Mouse (Mus musculus) neural tube, embryonic 13.5 days (tissue): Measurements from ENCODE around the gene Cst12. TPM values are rescaled to one million over a fixed set of nuclear protein-coding genes. Genes with fewer than 3 reads are reported as not detected.
A peak's percentile ranks its signal among the peaks of the same experiment; 100 is the strongest.
"Not testable (repeated sequence)": the region's sequence is repeated elsewhere in the genome, so short reads cannot be mapped to it uniquely, and the experiment has no call there.

Experiments used
- ATAC-seq: fragments of 200-750 bp; cut with Nextera tagmentation; 2 replicates; pipeline ENCODE4 v1.8.0; 2017; ENCODE audit warnings: low read depth, mild to moderate bottlenecking, moderate TSS enrichment, moderate library complexity
- H3K27ac ChIP-seq: fragments of 300-500 bp; sonication (generic); replicated peaks from 2 replicates; pipeline ENCODE4 v1.5.1; 2015; ENCODE audit warnings: moderate library complexity, mild to moderate bottlenecking, inconsistent platforms
- H3K27me3 ChIP-seq: fragments of 300-500 bp; sonication (generic); 2 replicates; pipeline ENCODE4 v1.6.1; 2015; ENCODE audit warnings: mild to moderate bottlenecking, inconsistent platforms
- H3K36me3 ChIP-seq: fragments of 300-500 bp; sonication (generic); 2 replicates; pipeline ENCODE4 v1.6.1; 2015; ENCODE audit warnings: mild to moderate bottlenecking, inconsistent platforms
- H3K4me1 ChIP-seq: fragments of 300-500 bp; sonication (generic); replicated peaks from 2 replicates; pipeline ENCODE4 v1.6.1; 2015; ENCODE audit warnings: inconsistent platforms
- H3K4me2 ChIP-seq: fragments of 300-500 bp; sonication (generic); 2 replicates; pipeline ENCODE4 v1.6.1; 2015; ENCODE audit warnings: inconsistent platforms, mild to moderate bottlenecking, moderate library complexity
- H3K4me3 ChIP-seq: fragments of 300-500 bp; sonication (generic); 2 replicates; pipeline ENCODE4 v1.5.1; 2015; ENCODE audit warnings: mild to moderate bottlenecking, inconsistent platforms
- H3K9ac ChIP-seq: fragments of 300-500 bp; sonication (generic); 2 replicates; pipeline ENCODE4 v1.6.1; 2015; ENCODE audit warnings: moderate library complexity, mild to moderate bottlenecking, inconsistent platforms
- H3K9me3 ChIP-seq: fragments of 300-500 bp; sonication (generic); 2 replicates; pipeline ENCODE4 v1.6.1; 2016; ENCODE audit warnings: inconsistent platforms
- WGBS: fragments of 180-500 bp; shearing (Covaris S2); methylation state at CpG from one replicate; pipeline ENCODE4 v1.1.7; 2015; 5-methylcytosine and 5-hydroxymethylcytosine counted together
- polyA plus RNA-seq: library from polyadenylated mRNA; unstranded; fragments of >200 nt; fragmentation: Nextera tagmentation; extraction: Ambion mirVana; gene quantifications from 2 replicates; pipeline ENCODE4 v1.2.1, GENCODE M21; 2015

The Cst12 gene
- not detected in 2 replicates for polyA plus RNA-seq

DNA sequence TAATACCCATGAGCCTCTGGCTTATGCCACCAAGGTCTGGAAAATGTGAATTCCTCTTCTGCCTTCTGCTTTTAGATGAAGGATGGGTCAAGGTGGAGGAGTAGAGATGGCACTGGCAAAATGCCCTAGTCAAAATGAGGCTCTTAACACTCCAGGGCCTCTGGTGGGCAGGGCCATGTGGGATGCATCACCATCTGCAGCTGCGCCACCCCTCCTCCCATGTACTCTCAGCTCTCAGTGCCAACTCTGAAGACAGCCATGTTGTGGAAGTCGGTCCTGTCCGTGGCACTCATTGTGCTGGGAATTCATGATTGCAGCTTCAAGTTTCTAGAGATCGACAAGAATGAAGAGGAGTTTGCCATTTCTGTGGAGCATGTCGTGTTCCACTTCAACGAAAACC lies at the start of gene Cst12:
TSS of gene Cst12 (plus strand) at position 220 of the 400 bp plus-strand sequence.
- Histone ChIP-seq H3K27ac (no peak within 1 kb of the TSS), H3K9me3 (no peaks in the 10 kb centered on the region; the same call in 1 of the 2 replicates), H3K4me1 (no peaks in the 10 kb centered on the region), H3K9ac (no peak within 1 kb of the TSS), H3K36me3 (no peaks in the 10 kb centered on the region), H3K27me3 (no peaks in the 10 kb centered on the region), H3K4me3 (no peak within 1 kb of the TSS), H3K4me2 (no peak within 1 kb of the TSS)
- WGBS = 93% methylated on average over 6 of the region's 6 CpGs
- ATAC-seq = no peak

DNA sequence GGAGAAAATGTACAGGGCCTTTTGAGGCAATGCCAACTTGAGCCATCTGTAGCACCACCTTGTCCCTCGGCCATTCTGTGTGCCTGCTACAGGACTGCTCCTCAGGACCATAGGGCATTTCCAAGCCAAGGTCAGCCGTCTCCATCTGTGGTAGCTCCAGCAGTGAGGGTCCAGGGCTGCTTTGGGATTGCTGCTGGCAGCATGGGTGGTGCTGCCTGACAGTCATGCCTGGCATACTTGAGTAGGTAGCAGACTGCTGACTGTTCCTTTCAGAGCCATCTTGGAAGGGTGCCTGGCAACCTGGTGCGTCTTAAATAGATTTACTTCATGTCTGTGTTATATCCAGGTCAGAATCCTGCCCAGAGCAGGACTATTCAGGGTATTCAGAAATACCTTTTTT lies 46.2 kb upstream of the Cst12 start:
- H3K27me3 ChIP-seq = no peaks in the 10 kb centered on the region
- H3K9me3 ChIP-seq = no peaks in the 10 kb centered on the region
- no peaks in the 10 kb centered on the region for H3K36me3 ChIP-seq
- H3K9ac ChIP-seq = no peak overlapping the region
- H3K4me2 ChIP-seq = no peak overlapping the region
- H3K4me3 ChIP-seq = no peak overlapping the region
- H3K27ac ChIP-seq = no peak overlapping the region
- 83% methylated on average over 3 of the region's 3 CpGs for WGBS
- no peak for ATAC-seq
- no peaks in the 10 kb centered on the region for H3K4me1 ChIP-seq

DNA sequence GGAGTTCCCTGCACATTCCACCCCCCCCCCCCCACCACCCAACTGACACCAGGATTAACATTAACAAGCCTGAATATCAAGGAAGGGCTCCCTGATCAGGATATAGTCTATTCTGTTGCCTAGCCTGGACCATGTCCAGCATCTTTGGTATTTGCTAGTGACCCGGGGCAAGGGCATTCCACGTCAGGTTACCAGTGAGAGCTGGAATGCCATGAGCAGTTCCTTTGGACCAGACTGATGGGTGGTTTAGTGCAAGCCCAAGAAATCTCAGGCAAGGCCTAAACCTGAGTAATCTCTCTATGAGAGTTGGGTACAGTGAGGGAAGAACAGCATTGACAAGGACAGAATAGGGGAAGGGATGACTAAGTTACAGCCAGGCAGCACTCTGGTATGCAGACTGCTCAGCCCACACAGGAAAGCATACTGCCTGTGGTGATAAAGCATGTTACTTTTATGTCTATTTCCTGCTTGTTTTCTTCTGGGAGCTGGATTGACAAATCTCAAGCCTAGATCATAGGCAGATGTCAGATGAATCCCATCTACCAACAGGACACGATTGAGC lies 45.2 kb upstream of the Cst12 start:
- Histone ChIP-seq H3K9ac (no peak overlapping the region), H3K4me1 (no peaks in the 10 kb centered on the region), H3K4me2 (no peak overlapping the region), H3K27me3 (no peaks in the 10 kb centered on the region), H3K9me3 (no peaks in the 10 kb centered on the region), H3K4me3 (no peak overlapping the region), H3K36me3 (no peaks in the 10 kb centered on the region), H3K27ac (no peak overlapping the region)
- 89% methylated on average over 3 of the region's 3 CpGs for WGBS
- no peak for ATAC-seq

DNA sequence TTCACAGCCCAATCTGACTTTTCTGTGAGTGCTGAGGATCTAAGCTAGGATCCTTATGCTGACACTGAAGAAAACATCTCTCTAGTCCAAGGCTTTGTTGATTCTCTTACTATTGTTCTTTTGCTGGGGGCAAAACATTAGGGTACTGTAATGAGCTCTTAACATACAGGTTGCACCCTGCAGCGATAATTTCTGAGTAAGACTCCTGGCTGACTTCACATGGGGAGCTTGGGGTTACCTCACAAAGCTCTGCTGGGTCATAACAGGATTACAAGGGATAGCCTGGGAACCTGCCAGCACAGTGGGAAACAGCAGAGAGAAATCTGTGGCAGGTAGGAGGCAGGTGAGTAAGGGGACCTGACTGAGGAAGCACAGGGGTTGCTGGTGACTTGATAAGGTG lies 39.1 kb upstream of the Cst12 start, which contains the start of gene Cstl1:
TSS of gene Cstl1 (plus strand) at position 301 of the 400 bp plus-strand sequence.
- H3K9ac ChIP-seq = no peak within 1 kb of the TSS
- ATAC-seq = no peak

DNA sequence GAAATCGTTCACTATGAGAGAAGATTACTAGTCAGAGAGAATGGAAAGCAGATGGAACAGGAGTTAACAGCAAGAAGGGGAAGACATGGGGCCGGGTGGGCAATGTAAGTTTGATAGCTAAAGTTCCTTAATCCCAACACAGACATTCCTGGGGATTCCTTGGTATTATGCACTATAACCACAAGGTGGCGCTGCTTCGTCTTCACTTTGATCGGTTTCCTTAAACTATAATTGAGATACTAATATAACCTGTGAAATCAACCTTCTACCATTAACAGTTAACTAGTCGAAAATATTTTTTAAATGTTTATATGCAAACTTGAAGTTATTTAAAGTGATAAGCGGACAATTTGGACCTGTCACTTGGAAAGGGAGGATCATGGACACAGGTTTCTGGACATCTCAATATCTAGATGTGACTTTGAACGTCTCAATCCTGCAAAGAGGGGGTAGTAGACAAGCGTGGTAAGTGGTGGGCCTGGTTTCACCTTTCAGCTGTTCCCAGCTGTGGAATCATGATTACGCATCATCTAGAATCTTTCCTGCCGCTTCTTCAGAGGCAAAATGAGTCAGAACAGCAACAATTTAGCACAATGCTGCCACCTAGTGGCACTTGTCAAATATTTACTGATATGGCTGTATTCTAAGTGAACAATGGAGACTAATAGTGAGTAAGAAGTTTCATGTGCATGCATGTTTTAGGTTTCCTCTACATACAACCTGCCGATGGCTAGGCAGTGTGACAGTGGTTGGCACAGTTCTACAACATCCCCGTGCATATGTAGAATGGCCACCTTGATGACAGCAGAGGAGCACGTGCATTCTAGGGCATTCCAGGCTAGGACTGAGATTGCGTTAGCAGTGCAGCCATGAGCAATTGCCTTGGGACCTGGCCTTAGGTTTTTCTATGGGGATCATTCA lies 37.0 kb upstream of the Cst12 start:
- Histone ChIP-seq H3K27ac (no peak overlapping the region), H3K4me3 (peak overlapping the region; percentile 33), H3K4me1 (no peaks in the 10 kb centered on the region), H3K9me3 (no peaks in the 10 kb centered on the region), H3K27me3 (no peaks in the 10 kb centered on the region), H3K4me2 (peak overlapping the region; percentile 58), H3K9ac (peak overlapping the region; percentile 54; the same call in 1 of the 2 replicates), H3K36me3 (no peaks in the 10 kb centered on the region)
- 19% methylated on average over 15 of the region's 15 CpGs for WGBS
- peak; percentile 92 for ATAC-seq

More for the DNA sequence above, 39.1 kb upstream of the Cst12 start, which contains the start of gene Cstl1:
- Histone ChIP-seq H3K4me3 (no peak within 1 kb of the TSS), H3K4me2 (no peak within 1 kb of the TSS), H3K4me1 (no peaks in the 10 kb centered on the region), H3K27ac (no peak within 1 kb of the TSS), H3K36me3 (no peaks in the 10 kb centered on the region), H3K9me3 (no peaks in the 10 kb centered on the region), H3K27me3 (no peaks in the 10 kb centered on the region)
- WGBS = 86% methylated on average over 1 of the region's 1 CpGs

DNA sequence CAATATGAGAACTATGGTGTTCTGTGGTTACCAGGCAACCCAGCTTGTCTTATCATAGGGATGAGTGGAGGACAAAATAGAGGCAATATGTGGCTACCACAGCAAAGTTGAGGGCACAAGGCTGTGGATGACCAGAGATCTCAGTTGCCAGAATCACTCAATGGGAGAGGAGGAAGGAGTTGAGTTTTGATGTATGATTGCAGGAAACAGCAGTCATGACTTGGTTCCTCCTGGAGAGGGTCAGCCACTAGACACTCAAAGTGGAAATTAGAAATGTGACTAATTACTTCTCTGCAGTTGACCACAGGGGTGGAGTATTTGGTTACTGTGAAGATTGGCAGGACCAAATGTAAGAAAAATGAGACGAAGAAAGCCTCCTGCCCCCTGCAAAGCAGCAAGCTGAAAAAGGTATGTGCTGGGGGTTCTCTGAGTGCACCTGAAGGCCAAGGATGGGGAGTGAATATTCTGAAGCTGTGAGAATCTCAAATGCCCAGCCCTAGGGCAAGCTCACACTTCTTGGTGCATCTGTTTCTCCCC lies 34.8 kb upstream of the Cst12 start:
- no peak for ATAC-seq
- Histone ChIP-seq H3K4me3 (no peak overlapping the region), H3K27me3 (no peaks in the 10 kb centered on the region), H3K9ac (no peak overlapping the region), H3K27ac (no peak overlapping the region), H3K4me1 (no peaks in the 10 kb centered on the region), H3K4me2 (no peak overlapping the region), H3K36me3 (no peaks in the 10 kb centered on the region), H3K9me3 (no peaks in the 10 kb centered on the region)
- 65% methylated on average over 1 of the region's 1 CpGs for WGBS

DNA sequence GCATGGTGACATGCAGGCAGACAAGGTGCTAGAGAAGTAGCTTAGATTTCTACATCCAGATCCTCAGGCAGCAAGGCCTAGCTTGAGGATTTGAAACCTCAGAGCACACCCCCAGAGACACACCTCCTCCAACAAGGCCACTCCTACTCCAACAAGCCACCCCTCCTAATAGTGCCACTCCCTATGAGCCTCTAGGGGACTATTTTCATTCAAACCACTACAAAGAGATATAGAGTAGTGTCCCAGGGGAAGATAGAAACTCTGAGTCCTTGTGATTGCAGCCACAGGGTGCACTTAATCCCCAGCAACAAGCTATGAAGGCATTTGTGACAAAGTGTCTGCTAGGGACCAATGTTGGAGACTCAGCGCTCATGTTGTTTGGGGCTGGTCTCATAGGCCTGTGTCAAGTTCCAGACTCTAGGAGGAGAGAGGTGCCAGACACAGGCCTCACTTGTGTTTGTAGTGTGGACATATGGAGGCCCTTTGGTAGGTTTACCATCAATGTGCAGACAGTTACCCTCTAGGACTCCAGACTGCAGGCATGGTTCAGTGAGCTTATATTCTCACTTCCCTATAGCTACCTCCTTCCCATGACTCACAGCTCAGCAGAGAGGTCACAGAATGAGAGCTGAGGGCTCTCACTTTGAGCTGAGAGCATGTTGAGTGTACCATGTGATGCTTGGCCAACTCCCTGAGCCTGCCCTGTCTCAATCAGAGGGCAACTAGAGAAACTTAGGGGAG lies 25.3 kb upstream of the Cst12 start:
- ATAC-seq = no peak
- Histone ChIP-seq H3K4me3 (no peak overlapping the region), H3K27me3 (no peaks in the 10 kb centered on the region), H3K9me3 (no peaks in the 10 kb centered on the region), H3K4me2 (no peak overlapping the region), H3K4me1 (no peaks in the 10 kb centered on the region), H3K9ac (no peak overlapping the region), H3K27ac (no peak overlapping the region), H3K36me3 (no peaks in the 10 kb centered on the region)
- 100% methylated on average over 1 of the region's 1 CpGs for WGBS

DNA sequence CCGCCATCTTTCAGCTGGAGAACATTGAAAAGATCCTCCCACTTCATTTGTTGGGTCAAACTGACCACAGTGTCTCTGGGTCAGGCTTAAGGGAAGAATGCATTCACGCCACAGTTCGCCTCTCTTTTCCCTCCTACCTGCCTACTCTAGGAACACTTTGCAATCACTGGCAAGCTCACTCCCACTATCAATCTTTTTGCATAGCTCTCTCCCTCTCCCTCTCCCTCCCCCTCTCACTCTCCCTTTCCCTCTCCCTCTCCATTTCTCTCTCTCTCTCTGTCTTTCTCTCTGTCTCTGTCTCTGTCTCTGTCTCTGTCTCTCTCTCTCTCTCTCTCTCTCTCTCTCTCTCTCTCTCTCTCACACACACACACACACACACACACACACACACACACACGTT lies 17.8 kb upstream of the Cst12 start, which contains the start of gene Cst11:
TSS of gene Cst11 (minus strand) at position 101 of the 400 bp plus-strand sequence.
- H3K27me3 ChIP-seq, H3K9ac ChIP-seq, H3K9me3 ChIP-seq, H3K4me2 ChIP-seq, H3K27ac ChIP-seq, H3K4me3 ChIP-seq, H3K36me3 ChIP-seq, ATAC-seq, H3K4me1 ChIP-seq: not testable (repeated sequence)
- 86% methylated on average over 4 of the region's 4 CpGs for WGBS

DNA sequence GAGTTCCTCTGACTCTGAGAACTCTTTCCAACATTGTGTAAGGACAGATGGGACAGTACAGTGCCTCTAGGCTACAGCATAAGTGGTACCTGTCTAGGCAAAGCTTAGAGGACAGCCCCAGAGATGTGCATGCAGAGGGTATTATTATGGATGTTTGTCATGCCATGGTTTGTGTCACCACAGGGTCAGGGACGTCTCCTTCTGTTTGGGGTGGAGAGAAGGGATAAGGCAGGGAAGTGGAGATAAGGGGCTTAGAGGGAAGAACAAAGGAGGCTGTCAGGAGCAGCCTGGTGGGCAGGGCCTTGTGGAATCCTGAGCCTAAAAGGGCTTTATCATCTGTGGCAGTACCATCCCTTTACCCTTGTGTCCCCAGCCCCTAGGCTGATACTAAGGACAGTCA lies 7.5 kb upstream of the Cst12 start, which contains the start of gene 8030411F24Rik:
TSS of gene 8030411F24Rik (plus strand) at position 301 of the 400 bp plus-strand sequence.
- Histone ChIP-seq H3K4me3 (no peak within 1 kb of the TSS), H3K4me2 (no peak within 1 kb of the TSS), H3K4me1 (no peaks in the 10 kb centered on the region), H3K9ac (no peak within 1 kb of the TSS), H3K9me3 (no peaks in the 10 kb centered on the region), H3K27ac (no peak within 1 kb of the TSS), H3K27me3 (no peaks in the 10 kb centered on the region), H3K36me3 (no peaks in the 10 kb centered on the region)
- no peak for ATAC-seq
- WGBS = 16% methylated on average over 1 of the region's 1 CpGs

DNA sequence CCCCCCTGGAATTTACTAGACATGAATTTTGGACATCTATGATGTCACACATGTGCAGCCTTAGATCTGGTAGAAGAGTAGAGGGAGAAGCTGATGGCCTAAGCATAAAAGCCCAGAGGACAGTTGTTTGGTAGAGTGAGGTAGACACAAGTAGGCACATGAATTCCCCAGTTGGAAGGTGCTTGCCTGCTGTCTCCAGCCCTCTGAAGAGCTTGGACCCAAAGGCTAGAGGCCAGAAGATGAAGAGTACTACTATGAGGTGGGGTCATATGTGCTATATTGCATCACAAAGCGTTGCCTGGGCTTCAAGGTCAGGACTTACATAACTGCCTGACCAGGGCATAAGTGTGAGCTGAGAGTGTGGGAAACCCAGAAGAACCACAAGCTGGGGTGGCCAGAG lies 9.3 kb downstream of the Cst12 start, which contains the start of gene Cst8:
TSS of gene Cst8 (plus strand) at position 301 of the 400 bp plus-strand sequence.
- WGBS = 90% methylated on average over 1 of the region's 1 CpGs

DNA sequence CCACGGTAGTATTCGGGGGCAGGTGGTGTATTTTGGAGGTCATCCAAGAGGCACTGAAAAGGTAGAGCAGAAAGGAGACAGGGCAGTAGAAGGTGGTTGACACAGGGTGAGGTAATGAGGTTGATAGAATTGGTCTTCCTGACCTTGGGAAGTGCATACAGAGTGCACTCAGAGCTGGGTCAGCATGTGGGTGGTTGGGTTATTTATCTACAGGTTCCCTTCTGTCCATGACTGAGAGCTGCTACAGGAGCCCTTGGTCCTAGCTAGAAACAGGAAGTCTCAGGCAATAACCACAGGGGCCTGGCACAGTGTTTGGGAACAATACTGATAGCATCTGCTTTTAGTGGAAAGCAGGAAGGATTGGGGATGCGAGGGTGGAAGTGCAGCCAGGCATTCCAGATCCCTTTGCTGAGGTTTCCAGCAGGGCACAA lies 12.3 kb downstream of the Cst12 start:
- 81% methylated on average over 3 of the region's 3 CpGs for WGBS
- Histone ChIP-seq H3K9ac (no peak overlapping the region), H3K27me3 (no peaks in the 10 kb centered on the region), H3K9me3 (no peaks in the 10 kb centered on the region), H3K4me1 (no peaks in the 10 kb centered on the region), H3K4me2 (no peak overlapping the region), H3K36me3 (no peaks in the 10 kb centered on the region), H3K27ac (no peak overlapping the region), H3K4me3 (no peak overlapping the region)
- no peak for ATAC-seq

More for the DNA sequence above, 9.3 kb downstream of the Cst12 start, which contains the start of gene Cst8:
- Histone ChIP-seq H3K4me3 (no peak within 1 kb of the TSS), H3K4me1 (no peaks in the 10 kb centered on the region), H3K9ac (no peak within 1 kb of the TSS), H3K27ac (no peak within 1 kb of the TSS), H3K27me3 (no peaks in the 10 kb centered on the region), H3K4me2 (no peak within 1 kb of the TSS), H3K9me3 (no peaks in the 10 kb centered on the region), H3K36me3 (no peaks in the 10 kb centered on the region)
- no peak for ATAC-seq
